Mouse (Mus musculus): Measurements from ENCODE around the gene Upk3bl.
A peak's percentile ranks its signal among the peaks of the same experiment; 100 is the strongest.
"Not testable (repeated sequence)": the region's sequence is repeated elsewhere in the genome, so short reads cannot be mapped to it uniquely, and the experiment has no call there.

Gene Upk3bl

DNA sequence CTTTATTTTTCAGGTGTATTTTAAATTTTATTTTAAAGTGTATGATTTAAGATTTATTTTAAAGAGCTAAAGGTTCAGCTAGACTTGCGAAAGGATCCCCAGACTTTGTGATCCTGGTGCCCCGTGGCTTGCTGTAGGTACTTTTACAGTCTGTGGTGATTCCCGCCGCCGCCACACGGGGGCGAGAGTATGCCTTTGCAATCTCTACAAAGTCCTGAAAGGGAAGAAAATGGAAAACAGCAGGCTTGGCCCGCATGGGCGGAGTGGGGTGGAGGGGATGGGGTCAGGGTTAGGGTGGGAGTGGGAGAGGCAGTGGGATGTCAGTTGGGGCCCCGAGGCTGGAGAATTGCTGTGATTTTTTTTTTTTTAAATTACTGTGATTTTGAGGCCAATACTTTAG is 8.3 kb upstream of the Upk3bl start:
- DNase-seq (ENCODE audit: low spot score in 2 of 2), result peak; percentile 72 to 90

DNA sequence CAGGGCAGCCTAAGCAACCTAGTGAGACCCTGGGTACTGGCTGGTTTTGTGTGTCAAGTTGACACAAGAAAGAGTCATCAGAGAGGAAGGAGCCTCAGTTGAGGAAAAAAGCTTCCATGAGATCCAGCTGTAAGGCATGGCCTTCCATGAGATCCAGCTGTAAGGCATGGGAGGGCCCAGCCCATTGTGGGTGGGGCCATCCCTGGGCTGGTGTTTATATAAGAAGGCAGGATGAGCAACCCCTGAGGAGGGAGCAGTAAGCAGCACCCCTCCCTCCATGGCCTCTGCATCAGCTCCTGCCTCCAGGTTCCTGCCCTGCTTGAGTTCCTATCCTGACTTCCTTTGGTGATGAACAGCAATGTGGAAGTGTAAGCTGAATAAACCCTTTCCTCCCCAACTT is 5.8 kb upstream of the Upk3bl start:
- not testable (repeated sequence) for DNase-seq (ENCODE audit: low spot score in 2 of 2)

DNA sequence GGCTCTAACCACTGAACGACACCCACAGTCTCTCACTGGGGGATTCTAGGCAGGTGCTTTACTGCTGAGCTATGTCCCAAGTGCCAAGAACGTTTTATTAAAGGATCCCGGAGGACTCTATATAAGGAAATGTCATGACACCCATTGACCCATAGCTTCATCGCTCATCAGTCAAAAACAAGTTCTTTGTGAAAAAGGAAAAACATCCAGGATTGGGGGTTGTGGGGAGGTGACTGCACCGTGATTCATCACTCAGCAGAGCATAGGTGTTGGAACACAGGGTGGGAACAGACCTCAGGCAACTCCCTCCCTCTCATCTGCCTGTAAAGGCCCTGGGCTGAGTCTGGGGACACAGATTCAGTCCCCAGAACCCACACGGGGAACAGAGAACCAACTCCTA is 4.4 kb upstream of the Upk3bl start:
- DNase-seq (ENCODE audit: low spot score in 2 of 2), result no peak

DNA sequence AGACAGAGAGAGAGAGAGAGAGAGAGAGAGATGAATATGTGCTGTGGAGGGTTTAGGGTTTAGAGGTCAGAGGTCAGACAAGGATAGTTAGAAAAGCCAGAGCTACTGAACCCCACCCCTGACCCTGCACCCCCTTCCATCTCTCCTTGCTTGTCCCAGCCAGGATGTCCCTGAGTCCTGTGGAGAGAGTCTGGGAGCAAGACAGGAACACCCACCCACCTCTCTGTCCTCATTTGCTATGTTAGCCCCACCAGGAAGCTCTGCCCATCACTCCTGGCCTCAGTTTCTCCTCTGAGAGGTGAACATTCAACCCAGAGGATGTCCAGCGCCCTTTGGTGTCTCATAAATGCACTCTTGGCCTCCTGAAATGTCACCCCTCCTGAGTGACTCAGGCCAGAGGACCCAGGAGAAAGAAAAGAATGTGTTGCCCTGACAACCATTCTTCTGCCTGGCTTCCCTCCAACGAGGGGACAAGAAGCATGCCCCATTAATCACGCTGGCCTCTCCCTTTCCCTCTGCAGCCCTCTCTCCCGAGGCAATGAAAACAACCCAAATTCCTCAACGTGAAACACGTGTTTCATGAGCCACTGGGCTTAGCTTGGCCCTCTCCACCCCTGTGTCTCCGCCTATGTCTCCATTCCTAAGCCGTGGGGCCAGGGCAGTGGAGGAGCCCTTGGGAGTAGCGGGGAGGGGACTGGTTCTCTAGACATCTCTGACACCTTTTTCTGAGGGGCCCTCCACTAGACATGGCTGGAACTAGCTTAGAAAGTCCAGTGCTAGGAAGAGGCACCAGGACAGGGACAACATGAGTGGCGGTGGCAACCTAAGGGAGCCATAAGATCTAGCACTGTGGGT is 2.8 kb upstream of the Upk3bl start:
- DNase-seq (ENCODE audit: low spot score in 2 of 2), result peak in 1 of 2 experiments; percentile 18

DNA sequence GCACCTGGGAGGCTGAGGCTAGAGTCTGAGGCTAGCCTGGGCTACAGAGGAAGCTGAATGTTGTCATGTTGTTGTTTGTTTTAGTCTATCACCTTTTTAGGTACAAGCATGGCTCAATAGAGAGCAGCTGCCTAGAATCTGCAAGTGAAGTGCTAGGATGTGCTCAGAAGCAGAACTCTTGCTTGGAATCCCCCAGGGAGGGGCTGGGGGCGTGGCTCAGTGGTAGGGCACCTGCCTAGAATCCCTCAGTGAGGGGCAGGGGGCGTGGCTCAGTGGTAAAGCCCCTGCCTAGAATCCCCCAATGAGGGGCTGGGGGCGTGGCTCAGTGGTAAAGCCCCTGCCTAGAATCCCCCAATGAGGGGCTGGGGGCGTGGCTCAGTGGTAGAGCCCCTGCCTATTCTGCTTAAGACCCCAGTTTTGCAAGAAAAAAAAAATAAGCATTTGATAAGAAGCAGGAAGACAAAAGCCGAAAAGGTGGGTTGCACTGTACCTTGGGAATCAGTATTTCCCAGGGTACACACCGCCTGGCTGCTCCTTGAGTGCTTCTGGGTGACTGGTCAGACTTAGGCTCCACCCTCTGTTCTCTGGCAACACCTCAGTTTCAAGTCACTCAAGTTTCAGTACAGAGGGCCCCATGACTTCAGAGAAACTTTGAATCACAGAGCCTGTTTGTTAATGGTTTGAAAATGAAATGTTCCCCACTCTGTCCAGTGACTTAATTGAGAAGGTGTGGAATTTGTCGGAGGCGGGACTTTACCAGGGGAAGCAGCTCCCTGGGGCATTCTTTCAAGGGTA is 1.2 kb upstream of the Upk3bl start:
- no peak for DNase-seq (ENCODE audit: low spot score in 2 of 2)

DNA sequence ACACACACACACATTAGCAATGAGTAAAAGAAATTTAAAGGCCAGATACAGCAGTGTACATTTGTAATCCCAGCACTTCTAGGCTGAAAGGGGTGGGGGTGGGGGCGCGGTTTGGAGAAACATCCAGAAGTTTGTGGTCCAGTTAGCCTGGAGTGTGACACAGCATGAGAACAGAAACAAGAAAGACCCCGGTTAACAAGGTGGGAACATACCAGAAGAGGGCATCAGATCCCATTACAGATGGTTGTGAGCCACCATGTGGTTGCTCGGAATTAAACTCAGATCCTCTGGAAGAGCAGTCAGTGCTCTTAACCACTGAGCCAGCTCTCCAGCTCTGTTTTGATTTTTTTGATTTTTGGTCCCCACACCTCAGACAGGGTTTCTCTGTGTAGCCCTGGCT is 1.8 kb downstream of the Upk3bl start:
- DNase-seq (ENCODE audit: low spot score in 2 of 2), result no peak

DNA sequence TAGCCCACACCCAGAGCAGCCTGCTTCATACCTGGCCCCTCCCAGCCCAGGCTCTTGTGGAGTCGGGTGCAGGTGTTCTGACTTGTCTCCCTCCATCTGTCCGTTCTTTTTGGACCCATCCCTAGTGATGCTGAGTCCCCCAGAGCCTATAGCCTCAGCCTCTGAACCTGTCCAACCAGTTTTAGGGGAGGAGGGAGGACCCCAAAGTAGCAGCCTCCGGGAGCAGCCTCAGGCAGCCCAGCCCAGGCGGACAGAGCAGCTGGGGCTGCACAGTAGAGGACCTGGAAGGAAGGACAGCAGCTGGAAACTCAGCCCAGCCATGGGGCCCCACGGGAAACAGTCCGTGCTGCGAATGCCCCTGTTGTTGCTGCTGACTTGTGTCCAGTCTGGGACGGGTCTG is 2.8 kb downstream of the Upk3bl start:
- no peak for DNase-seq (ENCODE audit: low spot score in 2 of 2)

DNA sequence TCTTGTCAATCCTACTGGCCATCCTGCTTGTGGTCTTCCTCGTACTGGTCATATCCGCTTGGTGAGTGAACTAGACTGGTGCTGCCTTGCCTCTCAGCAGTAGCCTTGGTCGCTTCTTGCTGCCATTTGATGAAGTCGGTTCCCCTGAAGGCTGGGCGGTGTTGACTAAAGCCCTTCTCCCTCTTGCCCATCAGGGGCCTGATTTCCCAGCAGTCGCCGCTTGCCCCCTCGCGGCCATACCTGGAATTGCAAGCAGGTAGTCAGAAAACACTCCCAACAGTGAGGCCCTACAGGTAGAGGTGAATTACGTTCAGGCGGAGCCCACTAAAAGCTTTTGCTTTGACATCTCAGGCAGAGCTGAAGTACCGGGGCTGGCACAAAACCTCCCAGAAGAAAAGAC is 7.3 kb downstream of the Upk3bl start:
- peak; percentile 75 to 84 for DNase-seq (ENCODE audit: low spot score in 2 of 2)

DNA sequence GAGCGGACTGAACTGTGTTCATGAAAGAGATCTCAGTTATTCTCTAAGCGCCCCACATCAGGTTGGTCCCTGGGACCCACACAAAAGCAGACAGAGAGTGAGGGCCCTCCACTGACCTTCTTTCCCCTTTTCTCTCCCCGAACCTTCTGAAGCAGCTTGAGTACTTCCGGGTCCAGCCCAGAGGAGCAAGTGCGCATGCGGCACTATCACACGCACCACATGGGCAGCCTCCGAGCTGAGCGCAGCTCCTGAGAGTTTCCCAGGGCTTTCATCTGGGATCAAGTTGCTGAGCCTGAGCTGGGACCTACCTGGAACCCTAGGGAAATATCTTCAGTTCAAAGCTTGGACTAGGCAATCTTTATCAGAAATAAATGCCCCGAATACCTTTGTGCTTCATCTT is 9.6 kb downstream of the Upk3bl start:
- no peak for DNase-seq (ENCODE audit: low spot score in 2 of 2)

DNA sequence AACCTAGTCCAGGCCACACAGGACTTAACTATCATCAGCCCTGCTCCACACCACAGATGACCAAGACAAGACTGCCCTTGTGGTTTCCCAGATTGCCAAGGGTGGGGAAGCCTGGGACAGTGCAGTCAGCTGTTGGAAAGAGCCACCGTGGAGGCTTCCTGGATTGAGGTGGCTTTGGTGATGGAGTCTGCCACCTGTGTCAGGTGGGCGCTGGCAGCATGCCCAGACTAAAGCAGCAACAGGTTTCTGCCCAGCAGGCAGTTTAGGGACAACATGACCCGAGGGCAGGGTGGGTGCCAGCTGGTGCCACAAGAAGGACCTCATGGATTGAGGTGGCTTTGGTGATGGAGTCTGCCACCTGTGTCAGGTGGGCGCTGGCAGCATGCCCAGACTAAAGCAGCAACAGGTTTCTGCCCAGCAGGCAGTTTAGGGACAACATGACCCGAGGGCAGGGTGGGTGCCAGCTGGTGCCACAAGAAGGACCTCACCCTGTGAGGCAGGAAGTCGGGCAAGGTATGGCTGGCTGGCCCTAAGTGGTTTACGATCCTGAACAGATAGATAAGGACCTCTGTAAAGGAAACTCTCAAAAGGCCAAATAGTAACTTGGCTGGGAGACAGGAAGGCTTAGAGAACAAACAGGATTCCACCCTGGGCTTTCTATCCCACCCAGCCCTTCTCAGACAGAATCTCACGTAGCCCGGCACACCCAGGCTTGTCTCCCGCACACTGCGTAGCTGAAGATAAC is 12.3 kb downstream of the Upk3bl start:
- not testable (repeated sequence) for DNase-seq (ENCODE audit: low spot score in 2 of 2)

DNA sequence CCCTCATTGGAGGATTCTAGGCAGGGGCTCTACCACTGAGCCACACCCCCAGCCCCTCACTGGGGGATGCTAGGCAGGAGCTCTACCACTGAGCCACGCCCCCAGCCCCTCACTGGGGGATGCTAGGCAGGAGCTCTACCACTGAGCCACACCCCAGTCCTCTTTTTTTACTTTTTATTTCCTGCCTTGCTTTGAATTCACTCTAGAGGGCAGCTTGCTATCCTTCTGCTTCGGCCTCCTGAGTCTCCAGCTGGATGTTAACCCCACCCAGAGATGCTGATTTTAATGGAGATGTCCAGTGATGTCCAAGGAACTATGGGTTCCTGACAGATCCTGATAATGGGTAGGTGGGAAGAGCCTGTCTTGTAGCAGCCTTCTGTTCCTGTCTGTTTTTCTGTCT is 15.1 kb downstream of the Upk3bl start:
- DNase-seq (ENCODE audit: low spot score in 2 of 2), result no peak

DNA sequence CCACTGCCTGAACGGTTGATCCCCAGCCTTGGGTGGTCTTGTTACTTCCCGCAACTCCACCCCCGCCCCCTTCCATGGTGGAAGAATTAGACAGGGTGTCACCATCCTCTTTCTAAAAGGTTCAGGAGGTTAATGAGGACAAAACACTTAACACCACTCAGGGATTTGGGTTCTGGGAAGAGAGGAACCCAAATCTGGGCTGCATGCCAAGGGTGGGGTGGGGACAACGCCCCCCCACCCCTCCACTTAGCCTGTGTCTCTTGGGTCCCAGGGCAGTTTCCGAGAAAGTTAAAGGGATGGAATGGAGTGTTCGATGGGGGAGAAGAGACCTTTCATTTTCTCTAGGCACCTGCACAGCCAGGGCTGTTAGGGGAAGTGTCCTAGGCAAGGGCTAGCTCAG is 18.8 kb downstream of the Upk3bl start:
- no peak for DNase-seq (ENCODE audit: low spot score in 2 of 2)

DNA sequence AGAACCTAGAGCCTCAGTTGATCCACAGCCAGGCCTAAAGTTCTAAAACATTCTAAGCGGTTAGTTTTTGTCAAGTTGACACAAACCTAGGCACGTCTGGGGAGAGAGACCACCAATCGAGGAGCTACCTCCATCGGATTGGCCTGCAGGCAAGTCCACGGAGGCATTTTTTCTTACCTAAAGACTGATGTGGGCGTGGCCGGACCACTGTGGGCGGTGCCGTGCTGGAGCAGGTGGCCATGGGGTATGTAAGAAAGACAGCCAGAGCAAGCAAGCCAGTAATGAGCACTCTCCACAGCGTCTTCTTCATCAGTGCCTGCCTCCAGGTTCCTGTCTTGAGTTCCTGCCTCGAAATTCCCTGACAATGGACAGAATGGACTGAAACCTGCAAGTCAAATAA is 19.2 kb downstream of the Upk3bl start:
- DNase-seq (ENCODE audit: low spot score in 2 of 2), result no peak

DNA sequence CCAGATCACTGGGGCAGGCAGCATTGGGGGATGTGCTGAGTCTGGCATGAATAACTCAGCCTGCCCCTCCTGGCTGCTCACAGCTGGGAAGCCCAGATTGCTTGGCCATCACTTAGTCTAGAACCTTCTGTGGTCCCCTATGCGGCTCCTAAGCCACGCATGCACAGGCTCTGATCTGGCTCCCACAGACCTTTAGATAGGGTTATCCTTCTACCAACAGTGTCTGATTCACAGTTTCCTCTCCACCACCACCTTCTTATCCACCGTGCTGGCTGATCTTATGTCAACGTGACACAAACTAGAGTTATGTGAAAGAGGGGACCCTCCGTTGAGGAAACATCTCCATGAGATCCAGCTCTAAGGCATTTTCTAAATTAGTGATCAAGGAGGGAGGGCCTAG is 20.8 kb downstream of the Upk3bl start:
- DNase-seq (ENCODE audit: low spot score in 2 of 2), result no peak

DNA sequence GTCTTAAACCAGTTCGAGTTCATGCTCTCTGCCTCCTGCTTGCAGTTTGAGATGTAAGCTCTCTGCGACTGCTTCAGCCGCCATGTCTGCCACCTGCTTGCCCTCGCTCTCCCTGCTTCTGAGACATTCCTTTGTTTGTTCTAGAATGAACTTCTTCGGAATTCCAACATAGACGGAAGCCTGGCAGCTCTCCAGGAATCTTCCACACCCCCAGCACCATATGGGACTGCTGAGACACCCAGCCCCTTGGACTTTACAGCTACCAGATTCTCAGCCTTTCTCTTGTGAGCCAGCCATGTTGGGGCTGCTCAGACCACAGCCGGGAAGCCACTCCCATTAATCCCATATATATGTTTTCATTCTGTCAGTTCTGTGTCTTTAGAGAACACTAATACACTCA is 22.0 kb downstream of the Upk3bl start:
- DNase-seq (ENCODE audit: low spot score in 2 of 2), result no peak

DNA sequence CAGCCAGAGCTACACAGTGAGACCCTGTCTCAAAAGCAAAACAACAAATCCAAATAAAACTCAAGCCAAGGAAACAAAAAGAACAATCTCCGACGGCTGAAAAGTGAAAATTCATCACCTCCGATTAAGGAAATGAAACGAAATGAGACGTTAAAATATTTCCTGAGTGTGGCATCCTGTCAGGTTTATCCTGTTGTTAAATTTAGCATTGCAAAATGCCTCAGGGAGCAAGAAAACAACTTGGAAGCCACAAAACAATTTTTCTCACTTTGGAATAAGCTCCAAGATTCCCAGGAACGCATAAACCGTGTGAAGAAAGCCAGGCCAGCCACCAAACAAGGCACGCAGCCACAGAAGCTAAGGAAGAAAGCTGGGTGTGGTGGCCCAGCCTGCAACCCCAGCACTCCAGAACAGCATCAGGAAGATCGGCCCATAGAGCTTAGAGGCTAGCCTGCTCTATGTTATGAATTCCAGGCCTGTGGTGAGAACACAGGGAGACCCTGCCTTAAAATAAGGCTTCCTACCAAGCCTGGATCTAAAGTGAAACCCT is 22.8 kb downstream of the Upk3bl start:
- no peak for DNase-seq (ENCODE audit: low spot score in 2 of 2)

DNA sequence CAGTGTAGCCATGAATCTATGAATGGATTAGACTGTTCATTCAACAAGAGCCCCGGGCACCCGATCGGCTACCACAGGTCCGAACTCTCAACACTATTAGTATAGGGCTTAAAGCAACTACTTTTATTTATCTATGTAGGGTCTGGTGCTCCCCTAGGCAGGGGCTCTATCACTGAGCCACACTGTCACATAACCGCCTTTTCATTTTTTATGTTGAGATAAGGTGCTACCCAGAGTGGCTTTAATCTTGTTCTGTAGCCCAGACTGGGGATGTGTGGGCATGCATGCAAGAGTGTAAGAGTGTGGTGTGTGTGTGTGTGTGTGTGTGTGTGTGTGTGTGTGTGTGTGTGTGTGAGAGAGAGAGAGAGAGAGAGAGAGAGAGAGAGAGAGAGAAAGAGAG is 23.8 kb downstream of the Upk3bl start:
- no peak for DNase-seq (ENCODE audit: low spot score in 2 of 2)

DNA sequence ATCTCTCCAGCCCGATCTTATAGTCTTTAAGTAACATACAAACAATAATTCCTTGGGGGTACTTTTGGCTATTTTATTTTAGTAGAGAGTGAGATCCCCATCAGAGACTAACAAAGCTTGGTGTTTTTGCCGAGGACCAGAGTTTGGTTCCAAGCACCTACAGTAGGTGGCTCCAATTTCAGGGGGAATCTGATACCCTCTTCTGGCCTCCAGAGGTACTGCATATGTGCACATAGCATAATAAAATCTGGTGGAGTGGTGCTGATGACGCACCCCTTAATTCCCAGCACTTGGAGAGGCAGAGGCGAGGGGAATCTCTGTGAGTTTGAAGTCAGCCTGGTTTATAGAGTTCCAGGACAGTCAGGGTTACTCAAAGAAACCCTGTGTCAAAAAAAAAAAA is 28.1 kb downstream of the Upk3bl start:
- DNase-seq (ENCODE audit: low spot score in 2 of 2), result no peak

DNA sequence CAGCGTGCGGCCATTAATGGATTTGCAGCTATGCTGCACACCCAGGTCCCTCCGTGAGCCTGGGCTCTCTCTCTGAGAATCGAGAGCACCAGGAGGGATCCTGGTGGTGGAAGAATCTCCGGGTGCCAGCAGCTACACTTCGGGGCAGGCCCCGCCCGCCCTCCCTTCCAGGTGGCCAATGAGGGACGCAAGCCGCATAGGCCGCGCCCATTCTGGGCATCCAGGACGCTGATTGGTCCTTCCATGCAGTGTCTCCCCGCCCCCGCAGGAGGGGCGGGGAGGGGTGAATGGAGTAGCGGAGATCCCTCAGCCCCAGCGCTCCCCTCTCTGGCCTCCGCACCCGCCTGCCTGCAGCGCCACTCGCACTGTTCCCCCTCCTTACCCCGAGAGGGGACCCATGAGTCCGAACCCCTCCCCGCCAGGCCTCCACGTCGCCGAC is 29.4 kb downstream of the Upk3bl start, which contains the start of gene Rasa4:
Gene Rasa4 (plus strand): TSS at position 248 of the 439 bp plus-strand sequence.
- DNase-seq (ENCODE audit: low spot score in 2 of 2), result peak; percentile 77 to 90

DNA sequence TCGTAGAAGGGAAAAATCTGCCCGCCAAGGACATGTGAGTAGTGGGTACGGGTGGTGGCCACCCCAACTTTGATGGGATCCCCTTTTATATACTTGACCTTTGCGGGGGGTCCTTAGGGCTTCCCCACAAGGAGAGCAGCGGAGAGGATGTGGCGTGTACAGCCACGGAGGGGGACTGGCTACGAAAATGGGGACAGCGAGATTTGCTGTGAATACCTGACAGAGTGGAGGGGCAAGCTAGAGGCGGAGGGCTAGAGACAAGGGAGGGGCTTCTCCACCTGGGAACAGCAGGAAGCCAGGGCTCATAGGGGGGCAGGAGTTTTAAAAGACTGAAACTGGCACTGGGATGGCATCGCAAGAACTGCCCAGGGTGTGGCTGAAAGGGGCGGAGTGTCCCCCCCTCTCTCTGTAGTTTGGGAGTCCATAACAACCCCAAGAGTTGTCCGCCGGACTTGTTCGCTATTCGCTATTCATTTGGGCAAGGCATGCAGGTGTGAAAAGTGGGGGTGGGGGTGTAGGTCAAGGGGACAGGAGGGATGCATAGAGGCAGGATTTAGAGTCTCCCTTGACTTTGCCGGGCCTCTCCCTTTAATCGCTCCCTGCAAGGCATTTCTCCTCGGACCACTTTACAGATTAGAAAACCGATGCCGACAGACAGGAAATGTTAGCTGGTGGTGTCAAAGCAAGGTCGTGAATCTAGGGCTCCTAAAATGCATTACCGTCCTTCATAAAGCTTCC is 30.0 kb downstream of the Upk3bl start:
- no peak for DNase-seq (ENCODE audit: low spot score in 2 of 2)
